Comparison of ENCODE assay signal across 17 mouse cellular contexts in the genomic region with DNA sequence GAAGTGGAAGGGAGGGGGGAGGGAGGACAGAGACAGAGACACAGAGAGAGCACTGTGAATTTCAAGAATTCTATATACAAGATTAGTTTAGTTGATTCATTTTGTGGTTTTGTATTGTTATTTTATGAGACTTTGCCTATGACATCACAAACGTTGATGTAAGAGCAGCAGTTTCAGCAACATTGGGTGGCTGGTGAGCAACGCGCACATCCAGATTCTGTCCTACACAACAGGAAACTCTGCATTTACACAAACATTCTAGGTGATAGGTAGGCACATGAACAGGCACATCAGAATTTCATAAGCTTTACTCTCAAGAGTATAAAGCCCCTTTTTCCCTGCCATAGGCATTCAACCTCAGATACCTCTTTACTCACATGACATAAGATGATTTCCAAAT.
"Had no signal": no experiment of that assay in that cellular context is flagged by ENCODE, and none has a peak within 500 bp of the region (broad histone marks: within the 10 kb centered on the region; RNA-seq: fewer than 3 reads in every experiment).

No protein-coding gene starts in this region.

- DNase-seq: gastrocnemius, postnatal 14 days; gastrocnemius, postnatal 36 days; heart, adult 11 months; heart, adult 2 months; heart, postnatal 14 days; heart, postnatal 36 days; kidney, adult 11 months; kidney, adult 2 months; kidney, adult 9 months; kidney, postnatal 14 days; kidney, postnatal 36 days; layer of hippocampus, adult 9-11 months; layer of hippocampus, postnatal 36 days; left cerebral cortex, postnatal 4 days had no signal

- ATAC-seq: hindbrain, postnatal 0 days; intestine, embryonic 16.5 days; liver, embryonic 12.5 days had no signal
